8 mouse cellular contexts compared by ENCODE assay signal in the genomic region with DNA sequence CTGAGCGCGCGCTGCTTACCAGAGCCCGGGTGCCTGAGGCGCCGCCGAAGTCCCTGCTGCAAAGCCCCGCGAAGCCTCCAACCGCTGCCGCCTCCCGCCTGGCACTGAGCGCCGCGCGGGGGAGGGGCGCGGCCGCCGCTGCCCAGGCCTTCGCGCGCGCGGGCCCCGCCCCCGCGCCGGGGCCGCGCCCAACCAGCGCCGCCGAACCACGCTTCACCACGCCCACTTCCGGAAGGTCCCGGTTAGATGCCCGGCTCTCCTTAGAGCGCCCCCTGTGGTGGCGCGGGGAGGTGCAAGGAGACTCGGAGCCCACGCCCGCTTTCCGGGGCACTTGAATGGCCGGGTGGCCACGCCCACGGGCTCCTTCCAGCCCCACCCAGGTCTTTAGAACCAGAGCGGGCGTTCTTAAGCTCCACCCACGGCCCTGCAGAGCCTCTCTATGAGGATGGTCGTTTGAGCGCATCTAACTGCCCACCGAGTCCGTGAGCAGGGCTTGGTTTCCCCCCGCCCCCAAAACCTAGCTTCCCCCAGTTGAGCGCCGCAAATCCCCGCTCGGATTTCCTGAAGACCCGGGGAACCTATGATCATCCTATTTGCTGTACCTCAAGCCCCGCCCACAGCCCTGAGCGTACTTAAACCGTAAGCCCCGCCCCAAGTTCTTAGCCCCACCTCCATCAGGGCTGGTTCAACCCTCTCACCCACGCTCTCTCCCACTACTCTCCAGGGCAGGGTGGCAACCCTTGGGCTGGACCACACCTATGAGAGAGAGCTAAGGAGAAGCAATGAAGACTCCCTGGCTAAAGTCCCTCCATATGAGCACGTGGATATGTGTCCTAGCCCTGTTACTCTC. TPM values are rescaled to one million over a fixed set of nuclear protein-coding genes. Genes with fewer than 3 reads are reported as not detected.
DNase-seq lines count a peak whose midpoint lies in the region; ATAC-seq lines count a peak whose summit lies in the region.

Gene Coro1c (minus strand): TSS at position 167 of the 850 bp plus-strand sequence.

- H3K27me3 ChIP-seq in forebrain, embryonic 14.5 days (replicated peaks; ENCODE audit: control insufficient read depth, insufficient read depth, low read length), result no peaks in the 10 kb centered on the region
- no peaks in the 10 kb centered on the region for H3K27me3 ChIP-seq in neural tube, embryonic 15.5 days (replicated peaks)

- no peaks in the 10 kb centered on the region for H3K36me3 ChIP-seq in forebrain, embryonic 14.5 days (ENCODE audit: control insufficient read depth, insufficient read depth, low read length)
- H3K36me3 ChIP-seq in neural tube, embryonic 15.5 days, result no peaks in the 10 kb centered on the region

- peak within 1 kb of the TSS; percentile 68 for H3K4me2 ChIP-seq in forebrain, embryonic 14.5 days (ENCODE audit: low read length)
- H3K4me2 ChIP-seq in neural tube, embryonic 15.5 days, result peak within 1 kb of the TSS; percentile 69

- H3K9me3 ChIP-seq in forebrain, embryonic 14.5 days (replicated peaks; ENCODE audit: control insufficient read depth, low read length), result no peaks in the 10 kb centered on the region
- no peaks in the 10 kb centered on the region for H3K9me3 ChIP-seq in neural tube, embryonic 15.5 days (replicated peaks)

- peak within 1 kb of the TSS; percentile 98 for H3K4me3 ChIP-seq in forebrain, embryonic 14.5 days (ENCODE audit: low read depth, low read length)
- H3K4me3 ChIP-seq in neural tube, embryonic 15.5 days (replicated peaks), result peak within 1 kb of the TSS; percentile 95

- peak; percentile 96 for DNase-seq in ES-CJ7 (ENCODE audit: low read depth, low spot score)
- peak; percentile 100 for DNase-seq in cerebellum, adult 11 months
- DNase-seq in forebrain, embryonic 14.5 days (ENCODE audit: low spot score), result peak; percentile 97
- DNase-seq in heart, postnatal 14 days, result peak; percentile 100
- DNase-seq in layer of hippocampus, adult 11-12 months (ENCODE audit: low spot score), result peak; percentile 100
- DNase-seq in lung, adult 18-20 months, result peak; percentile 98
- peak; percentile 97 for DNase-seq in testis, postnatal 14 days (ENCODE audit: low spot score)

- peak within 1 kb of the TSS; percentile 94 for H3K27ac ChIP-seq in forebrain, embryonic 14.5 days (ENCODE audit: low read depth, low read length)
- peak within 1 kb of the TSS; percentile 97 for H3K27ac ChIP-seq in neural tube, embryonic 15.5 days (replicated peaks)

- intact Hi-C loops in heart, postnatal 14 days (cut with DNase I), result loop anchor here (2.0 to 5.0 kb wide), 3 partner anchors 22 to 54 kb away; no protein-coding TSS in a partner anchor

- H3K4me1 ChIP-seq in forebrain, embryonic 14.5 days (ENCODE audit: control insufficient read depth, insufficient read depth, low read length), result peaks cover 28% of the 10 kb centered on the region
- H3K4me1 ChIP-seq in neural tube, embryonic 15.5 days, result peaks cover 42% of the 10 kb centered on the region

- ATAC-seq in forebrain, embryonic 14.5 days, result peak; percentile 87
- peak; percentile 92 for ATAC-seq in neural tube, embryonic 15.5 days (ENCODE audit: low FRiP score)

- peak within 1 kb of the TSS; percentile 91 for H3K9ac ChIP-seq in forebrain, embryonic 14.5 days (ENCODE audit: low read length)
- peak within 1 kb of the TSS; percentile 97 for H3K9ac ChIP-seq in neural tube, embryonic 15.5 days (replicated peaks)

- under 1% methylated on average over 56 of the region's 68 CpGs for WGBS in forebrain, embryonic 14.5 days
- WGBS in neural tube, embryonic 15.5 days, result under 1% methylated on average over 64 of the region's 68 CpGs

RNA-seq across cellular contexts. Expression of gene Coro1c, which starts in this region (rescaled TPM):
- polyA plus RNA-seq in forebrain, embryonic 14.5 days (2014; fragmentation: Nextera tagmentation; extraction: Ambion mirVana), result 169 and 193 TPM in 2 replicates
- total RNA-seq in heart, postnatal 14 days (2021), result 10 to 100 TPM; 41.1 to 51.1 TPM
- 160 and 162 TPM in 2 replicates for polyA plus RNA-seq in neural tube, embryonic 15.5 days (2015; fragmentation: Nextera tagmentation; extraction: Ambion mirVana)

Comparison
In these comparisons a context has a peak if more than half of its experiments do, and no peak if none do; other contexts are left out.
1. Peak in every context shown above with its lines: DNase-seq, ATAC-seq, H3K4me3 ChIP-seq and H3K27ac ChIP-seq.